Mouse (Mus musculus) thymus, adult 2 months (tissue): ENCODE results near the gene Capn13.

ENCODE experiments used
- CTCF ChIP-seq: fragments of 200-500 bp; IDR thresholded peaks from 2 replicates; pipeline ENCODE4 v1.5.1; 2012; ENCODE audit warnings: mild to moderate bottlenecking, control low read depth, low read length, moderate library complexity, borderline replicate concordance; ENCODE audit not compliant: control insufficient read depth, poor library complexity, insufficient read depth; ENCODE audit errors: extremely low read depth
- POLR2A ChIP-seq: fragments of 200-500 bp; IDR thresholded peaks from 2 replicates; pipeline ENCODE4 v1.6.1; 2012; ENCODE audit warnings: mild to moderate bottlenecking, low read length, control low read depth, moderate library complexity; ENCODE audit not compliant: control insufficient read depth, poor library complexity, insufficient read depth; ENCODE audit errors: extremely low read depth

- TF ChIP-seq CTCF (no peak), POLR2A (no peak)
These were observed 116.4 kb downstream of the Capn13 start for GRCm38 (mm10) chr17:73284301-73284700.
